Mouse (Mus musculus) spleen, adult 12 weeks (tissue): ENCODE results near the gene Hacd4.
"Not testable (repeated sequence)": the region's sequence is repeated elsewhere in the genome, so short reads cannot be mapped to it uniquely, and the experiment has no call there.

ENCODE experiments used
- DNase-seq: peaks from one replicate; pipeline ENCODE4 v3.0.0; 2022; ENCODE audit warnings: low spot score

Gene Hacd4

GRCm38 (mm10) chr4:88432412-88433024, 6.2 kb downstream of the Hacd4 start:
- no peak for DNase-seq

GRCm38 (mm10) chr4:88427630-88428239, 11.0 kb downstream of the Hacd4 start:
- DNase-seq: no peak

GRCm38 (mm10) chr4:88424563-88424962, 14.2 kb downstream of the Hacd4 start:
- DNase-seq: no peak

- no peak for DNase-seq
Measured at GRCm38 (mm10) chr4:88419378-88419777, 19.4 kb downstream of the Hacd4 start.

GRCm38 (mm10) chr4:88415017-88415416, 23.7 kb downstream of the Hacd4 start:
- DNase-seq: no peak

GRCm38 (mm10) chr4:88412331-88412730, 26.4 kb downstream of the Hacd4 start:
- no peak for DNase-seq

- no peak for DNase-seq
Measured at GRCm38 (mm10) chr4:88409279-88409678, 29.4 kb downstream of the Hacd4 start.

- no peak for DNase-seq
Measured at GRCm38 (mm10) chr4:88406887-88407696, 31.6 kb downstream of the Hacd4 start.

- no peak for DNase-seq
Measured at GRCm38 (mm10) chr4:88402884-88403283, 35.8 kb downstream of the Hacd4 start.

GRCm38 (mm10) chr4:88400992-88401313, 37.8 kb downstream of the Hacd4 start:
- DNase-seq: no peak

- no peak for DNase-seq
Measured at GRCm38 (mm10) chr4:88400302-88400991, 38.3 kb downstream of the Hacd4 start.

- DNase-seq: no peak
Measured at GRCm38 (mm10) chr4:88396995-88397521, 41.7 kb downstream of the Hacd4 start.

- DNase-seq: no peak
Measured at GRCm38 (mm10) chr4:88395717-88396116, 43.0 kb downstream of the Hacd4 start.

GRCm38 (mm10) chr4:88390596-88390995, 48.1 kb downstream of the Hacd4 start:
- not testable (repeated sequence) for DNase-seq

GRCm38 (mm10) chr4:88390036-88390435, 48.7 kb downstream of the Hacd4 start:
- DNase-seq: no peak

- DNase-seq: no peak
Measured at GRCm38 (mm10) chr4:88372293-88373224, 66.2 kb downstream of the Hacd4 start.

- DNase-seq: no peak
Measured at GRCm38 (mm10) chr4:88370819-88371218, 67.9 kb downstream of the Hacd4 start.

- no peak for DNase-seq
Measured at GRCm38 (mm10) chr4:88369951-88370350, 68.8 kb downstream of the Hacd4 start.

- DNase-seq: no peak
Measured at GRCm38 (mm10) chr4:88357431-88357830, 81.3 kb downstream of the Hacd4 start.

- no peak for DNase-seq
Measured at GRCm38 (mm10) chr4:88356652-88357051, 82.1 kb downstream of the Hacd4 start.

GRCm38 (mm10) chr4:88350910-88351309, 87.8 kb downstream of the Hacd4 start:
- peak; percentile 29 for DNase-seq
